Mouse (Mus musculus): ENCODE measurements around the gene Ubxn1.

GRCm38 (mm10) chr19:8888511-8889385, 17.5 kb downstream of the Ubxn1 start, which contains the start of the genes 1810009A15Rik and Gm49416:
- no peak for TF ChIP-seq CTCF (IDR thresholded peaks at IDR 0.05; ENCODE audit: low read depth)
- TF ChIP-seq EP300 (IDR thresholded peaks at IDR 0.05; ENCODE audit: low read depth), result no peak

Measured in liver, postnatal 0 days (tissue).